Mouse (Mus musculus): ENCODE results near the gene Mapkbp1. TPM values are rescaled to one million over a fixed set of nuclear protein-coding genes. Genes with fewer than 3 reads are reported as not detected.

Mapkbp1 gene
- total and polyA plus RNA-seq, 2 experiments from 2014 or later: 1.1 to 18.7 TPM

- Histone ChIP-seq H3K4me1 (ENCODE audit: control insufficient read depth, insufficient read depth) (peaks cover 18% of the 10 kb centered on the region), H3K9me3 (replicated peaks; ENCODE audit: control insufficient read depth, low read length) (no peaks in the 10 kb centered on the region)
- TF ChIP-seq CTCF (IDR thresholded peaks at IDR 0.05; ENCODE audit: low read depth) (no peak), EP300 (IDR thresholded peaks at IDR 0.05; ENCODE audit: low read depth) (no peak)
These were observed 27.2 kb downstream of the Mapkbp1 start for GRCm38 (mm10) chr2:119999731-120000130.

GRCm38 (mm10) chr2:120000882-120001584, 28.5 kb downstream of the Mapkbp1 start:
- 46% methylated on average over 3 of the region's 3 CpGs for WGBS
- Histone ChIP-seq H3K36me3 (replicated peaks; ENCODE audit: control insufficient read depth, insufficient read depth, low read length) (peaks cover 6% of the 10 kb centered on the region; the same call in 1 of the 2 replicates), H3K27me3 (ENCODE audit: control insufficient read depth, insufficient read depth, low read length) (no peaks in the 10 kb centered on the region), H3K4me1 (ENCODE audit: control insufficient read depth, insufficient read depth) (peaks cover 10% of the 10 kb centered on the region), H3K4me2 (ENCODE audit: low read depth, low read length) (no peak overlapping the region), H3K9ac (replicated peaks; ENCODE audit: low read depth, low read length) (no peak overlapping the region), H3K9me3 (replicated peaks; ENCODE audit: control insufficient read depth, low read length) (no peaks in the 10 kb centered on the region), H3K4me3 (ENCODE audit: low read depth, low read length) (no peak overlapping the region), H3K27ac (ENCODE audit: low read depth) (peak overlapping the region; percentile 46)
- peak; percentile 63 for ATAC-seq (ENCODE audit: insufficient read depth, low read depth)
- TF ChIP-seq CTCF (IDR thresholded peaks at IDR 0.05; ENCODE audit: low read depth) (no peak), EP300 (IDR thresholded peaks at IDR 0.05; ENCODE audit: low read depth) (no peak)
- no peak for DNase-seq (ENCODE audit: low spot score)

More at GRCm38 (mm10) chr2:119999731-120000130, 27.2 kb downstream of the Mapkbp1 start:
- Histone ChIP-seq H3K4me2 (ENCODE audit: low read depth, low read length) (no peak overlapping the region), H3K36me3 (replicated peaks; ENCODE audit: control insufficient read depth, insufficient read depth, low read length) (peaks cover 6% of the 10 kb centered on the region; the same call in 1 of the 2 replicates), H3K27me3 (ENCODE audit: control insufficient read depth, insufficient read depth, low read length) (no peaks in the 10 kb centered on the region), H3K4me3 (ENCODE audit: low read depth, low read length) (no peak overlapping the region), H3K27ac (ENCODE audit: low read depth) (no peak overlapping the region), H3K9ac (replicated peaks; ENCODE audit: low read depth, low read length) (no peak overlapping the region)
- ATAC-seq (ENCODE audit: insufficient read depth, low read depth) (no peak), DNase-seq (ENCODE audit: low spot score) (no peak)
- WGBS: 87% methylated on average over 2 of the region's 2 CpGs

DNA sequence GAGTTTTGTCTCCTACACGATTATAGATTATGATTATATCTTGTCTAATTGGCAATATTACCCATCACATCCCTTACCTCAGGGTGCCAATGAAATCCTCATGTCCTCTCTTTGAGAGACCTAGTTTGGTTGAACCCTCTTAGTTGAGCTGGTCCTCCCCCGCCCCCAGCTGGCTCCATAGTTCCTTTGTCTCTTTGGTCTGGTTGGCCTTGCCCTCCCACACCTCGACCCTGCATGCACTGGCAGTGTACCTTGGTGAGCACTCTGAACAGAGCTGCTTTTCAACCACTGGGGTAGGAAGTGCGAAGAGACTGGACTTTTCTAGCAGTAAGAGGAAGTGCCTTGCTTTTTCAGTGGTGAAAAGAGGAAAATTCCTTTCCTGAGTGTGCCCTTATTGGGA, 29.5 kb downstream of the Mapkbp1 start:
- no peak overlapping the region for H3K27ac ChIP-seq (ENCODE audit: low read depth)
- no peaks in the 10 kb centered on the region for H3K27me3 ChIP-seq (ENCODE audit: control insufficient read depth, insufficient read depth, low read length)
- peaks cover 6% of the 10 kb centered on the region; the same call in 1 of the 2 replicates for H3K36me3 ChIP-seq (replicated peaks; ENCODE audit: control insufficient read depth, insufficient read depth, low read length)
- H3K4me1 ChIP-seq (ENCODE audit: control insufficient read depth, insufficient read depth): peaks cover 10% of the 10 kb centered on the region
- H3K4me2 ChIP-seq (ENCODE audit: low read depth, low read length): no peak overlapping the region
- H3K9me3 ChIP-seq (replicated peaks; ENCODE audit: control insufficient read depth, low read length): no peaks in the 10 kb centered on the region
- TF ChIP-seq EP300 (IDR thresholded peaks at IDR 0.05; ENCODE audit: low read depth) (no peak), CTCF (IDR thresholded peaks at IDR 0.05; ENCODE audit: low read depth) (no peak)
- ATAC-seq (ENCODE audit: insufficient read depth, low read depth): no peak
- no peak for DNase-seq (ENCODE audit: low spot score)
- H3K4me3 ChIP-seq (ENCODE audit: low read depth, low read length): no peak overlapping the region
- 66% methylated on average over 4 of the region's 4 CpGs for WGBS
- no peak overlapping the region for H3K9ac ChIP-seq (replicated peaks; ENCODE audit: low read depth, low read length)

DNA sequence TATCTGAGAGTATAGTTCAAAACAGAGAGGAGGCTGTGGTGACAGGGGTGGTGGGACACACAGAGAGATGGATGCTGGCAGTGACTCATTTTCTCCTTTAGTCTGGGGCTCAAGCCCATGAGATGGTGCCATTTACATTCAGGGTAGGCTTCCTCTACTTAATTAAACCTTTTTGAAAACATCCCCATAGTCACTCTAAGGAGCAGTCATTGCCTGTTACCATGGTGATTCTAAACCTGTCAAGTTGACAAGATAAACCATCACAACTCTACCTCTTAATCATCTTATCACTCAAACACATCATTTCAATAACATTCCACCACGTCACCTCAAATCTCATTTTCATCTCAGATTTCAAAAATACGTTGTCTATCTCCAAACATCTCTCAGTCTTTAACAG, 31.5 kb downstream of the Mapkbp1 start:
- H3K9me3 ChIP-seq (replicated peaks; ENCODE audit: control insufficient read depth, low read length): no peaks in the 10 kb centered on the region
- TF ChIP-seq CTCF (IDR thresholded peaks at IDR 0.05; ENCODE audit: low read depth): no peak
- no peak for TF ChIP-seq EP300 (IDR thresholded peaks at IDR 0.05; ENCODE audit: low read depth)
- H3K9ac ChIP-seq (replicated peaks; ENCODE audit: low read depth, low read length): no peak overlapping the region
- H3K4me2 ChIP-seq (ENCODE audit: low read depth, low read length): no peak overlapping the region
- DNase-seq (ENCODE audit: low spot score) (no peak), ATAC-seq (ENCODE audit: insufficient read depth, low read depth) (no peak)
- 80% methylated on average over 2 of the region's 2 CpGs for WGBS
- peaks cover 6% of the 10 kb centered on the region; the same call in 1 of the 2 replicates for H3K36me3 ChIP-seq (replicated peaks; ENCODE audit: control insufficient read depth, insufficient read depth, low read length)
- no peak overlapping the region for H3K4me3 ChIP-seq (ENCODE audit: low read depth, low read length)
- no peak overlapping the region for H3K27ac ChIP-seq (ENCODE audit: low read depth)
- peaks cover 10% of the 10 kb centered on the region for H3K4me1 ChIP-seq (ENCODE audit: control insufficient read depth, insufficient read depth)
- no peaks in the 10 kb centered on the region for H3K27me3 ChIP-seq (ENCODE audit: control insufficient read depth, insufficient read depth, low read length)

- no peak overlapping the region for H3K4me3 ChIP-seq (ENCODE audit: low read depth, low read length)
- ATAC-seq (ENCODE audit: insufficient read depth, low read depth): no peak
- H3K27ac ChIP-seq (ENCODE audit: low read depth): no peak overlapping the region
- no peak for DNase-seq (ENCODE audit: low spot score)
- no peak overlapping the region for H3K9ac ChIP-seq (replicated peaks; ENCODE audit: low read depth, low read length)
- H3K4me2 ChIP-seq (ENCODE audit: low read depth, low read length): no peak overlapping the region
- TF ChIP-seq CTCF (IDR thresholded peaks at IDR 0.05; ENCODE audit: low read depth) (no peak), EP300 (IDR thresholded peaks at IDR 0.05; ENCODE audit: low read depth) (no peak)
- WGBS: 92% methylated on average over 7 of the region's 7 CpGs
- no peaks in the 10 kb centered on the region for H3K36me3 ChIP-seq (replicated peaks; ENCODE audit: control insufficient read depth, insufficient read depth, low read length)
- no peaks in the 10 kb centered on the region for H3K4me1 ChIP-seq (ENCODE audit: control insufficient read depth, insufficient read depth)
- H3K9me3 ChIP-seq (replicated peaks; ENCODE audit: control insufficient read depth, low read length): no peaks in the 10 kb centered on the region
- H3K27me3 ChIP-seq (ENCODE audit: control insufficient read depth, insufficient read depth, low read length): no peaks in the 10 kb centered on the region
These were observed 34.2 kb downstream of the Mapkbp1 start for GRCm38 (mm10) chr2:120006696-120007095.
